Mouse (Mus musculus) brain, embryonic 18.5 days (tissue): ENCODE results near the gene Crkl.
A peak's percentile ranks its signal among the peaks of the same experiment; 100 is the strongest.

Experiments
- DNase-seq: peaks from one replicate; pipeline ENCODE4 v3.0.0-alpha.2; 2012; ENCODE audit warnings: low read depth, low spot score

Crkl gene

DNA sequence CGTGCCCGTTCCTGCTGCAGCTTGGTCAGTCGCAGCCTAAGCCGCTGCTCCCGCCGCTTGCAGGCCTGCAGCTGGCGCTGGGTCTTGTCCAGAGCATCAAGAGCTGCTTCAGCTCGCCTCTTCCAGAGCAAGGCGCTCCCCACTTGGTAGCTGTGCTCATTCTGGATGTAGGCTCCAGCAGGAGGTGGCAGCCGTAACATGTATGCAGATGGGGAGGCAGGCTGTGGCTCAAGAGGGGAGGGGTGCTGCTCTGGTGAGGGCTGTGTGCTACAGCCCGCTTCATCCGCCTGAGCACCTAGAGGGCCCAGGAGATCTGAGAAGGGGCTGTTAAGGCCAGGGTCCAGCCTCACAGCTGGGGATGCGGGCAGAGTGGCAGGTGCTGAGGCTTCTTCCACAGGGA, 76.5 kb downstream of the Crkl start:
- DNase-seq = no peak

DNA sequence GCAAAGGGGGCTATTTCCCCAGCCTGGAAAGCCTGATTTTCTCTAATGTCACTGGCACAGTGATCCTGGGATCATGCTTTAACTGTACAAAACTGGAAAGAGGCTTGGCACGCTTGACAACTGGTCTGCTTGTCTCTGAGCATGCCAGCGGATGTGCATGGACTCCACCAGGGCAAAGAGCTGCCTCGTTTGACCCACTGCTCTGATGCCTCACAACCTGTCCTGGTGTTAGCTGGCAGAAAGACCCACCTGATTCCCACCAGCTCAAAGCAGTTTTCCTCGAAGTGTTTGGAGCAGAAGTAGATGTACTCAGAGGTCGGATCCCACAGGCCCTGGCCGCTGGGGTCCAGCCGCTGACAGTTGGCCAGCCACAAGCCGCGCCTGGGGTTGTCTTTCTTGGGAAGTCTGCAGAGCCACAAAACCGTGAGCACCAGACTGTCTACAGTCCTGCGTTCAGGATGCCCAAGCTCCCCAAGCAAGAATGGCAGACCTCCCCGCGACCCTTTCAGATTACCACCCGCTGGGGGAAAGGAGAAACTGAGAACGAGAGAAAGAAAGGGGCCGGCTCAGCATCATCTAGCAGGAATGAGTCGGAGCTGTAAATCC, 78.3 kb downstream of the Crkl start:
- no peak for DNase-seq

DNA sequence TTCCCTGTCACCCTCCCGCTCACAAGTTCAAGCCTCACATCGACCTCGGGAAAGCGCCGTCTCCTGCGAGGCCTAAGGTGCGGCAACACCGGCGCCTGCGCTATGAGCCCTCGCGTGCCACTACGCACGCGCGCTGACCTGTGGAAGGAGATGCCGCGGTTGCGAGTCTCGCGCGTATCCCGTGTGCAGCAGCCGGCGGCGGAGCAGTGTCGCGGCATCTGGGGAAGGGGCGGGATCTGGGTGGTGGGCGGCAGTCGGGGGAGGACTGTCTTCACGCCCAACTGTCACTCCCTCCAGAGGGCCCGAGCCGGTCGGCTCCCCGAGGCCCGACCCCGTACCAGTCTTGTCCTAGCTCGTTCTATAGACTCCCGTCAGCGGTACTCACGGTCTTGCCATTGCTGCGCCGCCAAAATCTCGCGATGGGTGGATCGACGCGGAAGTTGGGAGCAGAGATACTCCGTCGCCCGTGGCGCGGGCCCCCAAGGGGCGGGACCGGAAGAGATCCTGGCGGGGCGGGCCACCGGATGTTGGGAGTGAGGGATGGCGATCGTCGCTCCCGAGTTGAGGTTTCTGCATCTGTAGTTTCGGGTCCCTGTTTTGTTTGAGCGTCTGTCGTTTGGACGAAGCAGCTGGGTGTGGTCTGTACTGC, 79.0 kb downstream of the Crkl start, which contains the start of gene Thap7:
Gene Thap7 (minus strand): TSS at position 497 of the 649 bp plus-strand sequence.
- peak; percentile 96 for DNase-seq

DNA sequence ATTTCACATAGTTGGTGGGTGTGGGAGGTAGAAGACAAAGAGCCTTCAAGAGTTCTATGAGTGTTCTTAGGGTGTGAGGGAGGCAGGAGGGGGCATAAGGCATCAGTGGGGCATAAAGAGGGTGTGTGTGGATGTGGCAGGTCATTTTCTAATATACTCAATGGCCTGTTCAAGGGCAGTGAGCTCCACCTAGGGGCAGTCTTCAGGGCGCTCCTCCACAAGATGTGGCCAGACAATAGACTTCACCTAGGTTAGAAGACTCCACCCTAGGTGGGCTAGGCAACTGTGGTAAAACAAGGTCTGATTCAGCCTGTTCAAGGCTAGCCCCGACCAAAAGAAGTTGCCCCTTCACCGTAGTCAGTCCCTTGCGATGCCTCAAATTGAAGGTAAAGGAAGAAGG, 80.5 kb downstream of the Crkl start:
- no peak for DNase-seq

DNA sequence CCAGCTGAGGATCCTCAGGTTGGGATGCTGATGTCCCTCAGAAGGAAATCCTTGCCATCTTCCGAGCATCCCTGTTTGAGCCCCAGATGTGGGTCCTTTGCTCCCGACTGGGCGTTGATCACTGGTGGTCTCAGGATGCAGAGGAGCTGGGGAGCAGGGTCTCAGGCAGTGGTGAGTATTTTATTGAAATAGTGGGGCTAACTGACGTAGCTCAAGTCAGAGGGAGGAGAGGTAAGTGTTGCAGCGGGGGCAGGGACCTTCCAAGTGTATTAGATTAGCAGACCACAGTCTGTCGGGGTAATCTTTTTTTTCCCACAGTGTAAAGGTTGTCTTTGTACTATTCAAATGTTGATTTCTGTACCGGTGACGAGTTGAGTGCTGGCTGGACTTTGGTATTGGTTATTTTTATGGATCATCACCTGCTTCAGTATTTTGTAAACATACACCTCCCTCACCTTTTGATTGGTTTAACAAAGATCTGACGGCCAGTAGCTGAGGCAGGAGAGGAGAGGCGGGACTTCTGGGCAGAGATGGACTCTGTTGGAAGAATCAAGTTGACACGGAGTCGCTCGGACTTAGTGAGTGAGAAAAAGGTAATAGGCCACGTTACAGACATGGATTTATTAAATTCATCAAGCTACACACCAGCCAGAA, 81.0 kb downstream of the Crkl start:
- no peak for DNase-seq

DNA sequence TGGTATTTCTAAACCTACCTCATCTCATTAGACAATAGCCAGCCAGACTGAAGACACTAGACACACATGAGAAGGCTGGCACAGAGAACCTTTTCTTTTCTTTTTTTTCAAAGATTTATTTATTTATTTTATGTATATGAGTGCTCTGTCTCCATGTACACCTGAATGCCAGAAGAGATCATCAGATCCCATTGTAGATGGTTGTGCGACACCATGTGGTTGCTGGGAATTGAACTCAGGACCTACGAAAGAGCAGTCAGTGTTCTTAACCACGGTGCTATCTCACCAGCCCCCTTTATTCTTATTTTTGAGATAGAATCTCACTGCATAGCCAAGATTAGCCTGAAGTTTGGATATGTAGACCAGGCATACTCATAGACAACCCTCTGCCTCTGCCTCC, 84.8 kb downstream of the Crkl start:
- no peak for DNase-seq
